Mouse (Mus musculus) lung, adult 2 months (tissue): ENCODE data around the gene Ier2.

Experiments
- CTCF ChIP-seq: fragments of 200-500 bp; IDR thresholded peaks from 2 replicates; pipeline ENCODE4 v1.5.1; 2011; ENCODE audit warnings: mild to moderate bottlenecking, low read length, control low read depth; ENCODE audit not compliant: insufficient read depth
- POLR2A ChIP-seq: fragments of 200-500 bp; IDR thresholded peaks from 2 replicates; pipeline ENCODE4 v1.6.1; 2011; ENCODE audit warnings: low read depth, mild to moderate bottlenecking, control low read depth, low read length, borderline replicate concordance; ENCODE audit errors: extremely low read depth

DNA sequence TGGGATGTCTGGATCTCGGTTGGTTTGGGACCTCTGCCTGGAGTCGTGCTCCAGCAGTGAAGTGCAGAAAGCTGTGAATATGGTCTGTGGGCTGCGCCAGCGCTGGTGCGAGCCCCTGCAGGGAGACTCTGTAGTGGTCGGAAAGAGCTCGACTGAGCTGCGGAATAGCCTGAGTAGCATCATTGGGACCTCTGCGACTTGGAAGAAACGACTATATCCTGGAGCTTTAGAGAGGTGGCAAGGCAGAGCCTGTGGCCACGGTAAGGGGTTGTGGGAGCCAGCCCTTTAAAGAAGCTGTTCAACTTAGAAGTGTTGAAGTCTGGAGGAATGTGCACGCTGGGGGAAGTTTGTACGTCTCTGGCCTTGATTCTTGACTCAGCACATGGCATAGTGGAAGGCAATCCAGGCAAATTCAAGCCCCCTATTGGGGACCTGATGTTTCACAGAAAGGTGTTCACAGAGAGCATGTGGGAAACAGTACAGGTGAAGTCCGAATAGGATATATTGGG lies 2.8 kb upstream of the Ier2 start:
- TF ChIP-seq CTCF: no peak
- no peak for TF ChIP-seq POLR2A
